Mouse (Mus musculus): Measurements from ENCODE around the gene Dlg3.

The Dlg3 gene

DNA sequence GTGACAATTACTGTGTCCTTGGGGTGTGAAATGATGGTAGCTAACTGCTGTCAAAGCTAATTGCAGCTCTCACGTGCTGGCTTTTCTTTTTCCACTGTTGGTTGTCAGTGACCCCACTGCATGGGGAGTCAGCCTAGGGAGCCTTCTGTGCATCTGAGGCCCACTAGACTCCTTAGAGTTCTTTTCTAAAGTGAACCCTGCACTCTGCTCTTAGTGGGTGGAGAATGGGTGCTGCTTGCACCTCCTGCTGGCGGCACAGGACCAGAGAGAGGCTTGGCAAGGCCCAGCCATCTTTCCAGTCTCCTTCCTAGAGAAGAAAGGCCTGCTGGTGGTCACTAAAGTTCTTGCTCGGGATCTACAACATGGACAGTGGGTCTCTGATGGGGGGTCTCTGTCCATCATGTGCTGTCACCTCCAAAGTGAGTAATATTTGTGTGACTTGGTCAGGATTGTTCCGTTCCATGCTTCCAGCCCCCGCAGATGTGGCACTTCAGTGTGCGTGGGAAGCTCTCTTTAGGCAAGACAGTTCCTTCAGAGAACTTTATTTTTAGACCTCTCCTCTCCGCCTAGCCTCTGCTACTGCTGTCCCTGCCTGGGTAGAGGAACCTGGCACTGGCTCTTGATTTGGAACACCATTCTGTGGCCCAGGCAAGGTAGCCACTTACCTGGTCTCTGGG lies 30.5 kb downstream of the Dlg3 start:
- DNase-seq: no peak

- DNase-seq: no peak
Measured at GRCm38 (mm10) chrX:100800643-100801042, 33.1 kb downstream of the Dlg3 start.

DNA sequence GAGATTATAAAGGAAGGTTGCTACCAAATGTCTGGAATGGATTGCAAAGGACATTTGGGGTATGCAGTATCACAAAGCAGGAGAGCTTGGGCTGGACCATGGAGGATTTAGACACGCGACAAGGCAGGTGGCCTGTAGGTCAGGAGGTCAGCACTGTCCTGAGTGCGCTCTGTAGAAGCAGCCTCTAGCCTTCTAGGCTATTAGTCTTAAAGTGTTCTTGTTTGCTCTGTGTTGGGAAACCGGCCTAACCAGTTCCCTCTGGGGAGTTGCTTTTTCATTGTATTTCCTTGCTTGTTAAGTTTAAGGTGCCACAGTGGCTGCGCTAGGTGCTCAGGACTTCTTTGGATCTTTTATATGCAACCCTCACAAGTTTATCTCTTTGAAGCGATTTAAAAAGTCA lies 34.5 kb downstream of the Dlg3 start:
- DNase-seq: peak; percentile 23 to 37

DNA sequence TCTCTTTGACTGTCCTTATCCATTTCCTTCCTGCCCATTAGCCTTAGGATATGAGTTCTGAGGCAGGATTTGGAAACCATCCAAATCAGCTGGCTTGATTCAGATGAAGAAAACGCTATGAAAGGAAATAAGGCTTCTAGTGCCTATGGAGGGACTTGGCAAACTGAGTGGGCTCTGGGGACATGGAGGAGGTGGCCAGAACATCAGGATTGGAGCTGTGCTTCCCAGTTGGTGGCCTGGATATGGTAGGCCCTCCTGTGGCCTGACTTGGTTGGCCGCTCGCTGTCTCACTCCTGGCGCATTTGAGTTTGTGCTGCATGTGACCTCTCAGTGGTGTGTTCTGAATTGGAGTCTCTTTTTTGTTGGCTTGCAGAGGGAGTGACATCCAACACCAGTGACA lies 43.6 kb downstream of the Dlg3 start:
- DNase-seq: no peak

- no peak for DNase-seq
Measured at GRCm38 (mm10) chrX:100814139-100814538, 46.6 kb downstream of the Dlg3 start.

DNA sequence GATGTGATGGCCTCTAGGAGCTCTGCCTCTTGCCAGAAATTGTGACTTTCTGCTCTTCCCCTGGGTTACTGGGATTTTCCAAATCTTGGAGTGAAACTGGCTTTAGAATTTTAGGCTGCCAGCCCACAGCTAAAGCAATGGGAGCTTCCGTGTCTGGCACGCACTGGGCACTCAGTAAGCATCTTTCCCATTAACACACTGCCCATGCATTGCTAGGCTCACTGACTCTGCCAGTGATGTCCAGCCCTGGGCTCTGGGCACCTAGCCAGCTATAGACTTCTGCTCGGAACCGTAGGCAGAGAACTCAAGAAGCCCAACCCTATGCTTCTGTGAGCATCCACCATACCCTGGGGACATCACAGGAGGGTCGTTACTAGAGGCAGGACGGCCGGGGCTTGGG lies 48.2 kb downstream of the Dlg3 start:
- no peak for DNase-seq

GRCm38 (mm10) chrX:100818681-100819080 lies 51.2 kb downstream of the Dlg3 start:
- DNase-seq: no peak

DNA sequence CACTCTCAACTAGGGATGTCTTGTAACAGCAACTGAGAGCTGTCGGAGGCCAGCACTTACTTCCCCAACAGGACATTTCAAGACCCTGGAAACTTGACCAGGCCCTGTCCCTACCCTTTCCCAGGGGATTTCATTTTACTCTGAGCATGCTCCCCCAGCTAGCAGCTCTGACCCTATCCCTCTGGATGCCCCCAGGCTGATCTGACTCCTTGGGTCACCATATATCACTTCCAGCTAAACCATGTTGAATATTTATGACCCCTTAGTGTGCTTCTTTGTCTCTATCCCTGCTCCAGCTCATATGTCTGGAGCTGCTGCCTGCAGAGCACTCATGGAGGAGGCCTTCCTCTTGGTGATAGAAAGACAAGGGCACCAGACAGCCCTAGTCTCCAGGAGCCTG lies 53.6 kb downstream of the Dlg3 start:
- no peak for DNase-seq

GRCm38 (mm10) chrX:100825557-100825956 lies 58.0 kb downstream of the Dlg3 start:
- no peak for DNase-seq

GRCm38 (mm10) chrX:100832806-100833205 lies 65.3 kb downstream of the Dlg3 start:
- no peak for DNase-seq

DNA sequence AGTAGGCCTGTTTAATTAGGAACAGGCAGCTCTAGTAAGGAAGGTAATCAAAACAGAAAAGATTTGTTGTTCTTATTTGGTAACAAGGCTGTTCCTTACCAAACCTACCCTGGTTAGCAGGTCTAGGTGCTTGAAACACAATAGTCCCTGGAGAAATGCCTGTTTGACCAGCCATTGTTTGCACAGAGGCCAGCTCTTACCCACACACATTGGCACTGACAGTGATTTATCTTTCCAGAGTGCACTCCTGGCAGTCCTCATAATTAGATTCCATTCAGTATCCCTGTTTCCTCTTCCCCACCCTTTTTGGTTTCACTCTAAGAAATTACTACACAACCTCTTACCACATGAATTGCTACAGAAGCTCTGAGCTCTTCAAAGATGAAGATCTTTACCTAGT lies 71.7 kb downstream of the Dlg3 start:
- DNase-seq: no peak
